Mouse (Mus musculus) small intestine, adult 2 months (tissue): ENCODE measurements around the gene Mcm10. TPM values are rescaled to one million over a fixed set of nuclear protein-coding genes. Genes with fewer than 3 reads are reported as not detected.

Experiments used
- H3K27ac ChIP-seq: fragments of 200-500 bp; 2 replicates; pipeline ENCODE4 v1.5.1; 2012; ENCODE audit warnings: low read depth, low read length, control low read depth, inconsistent platforms; ENCODE audit not compliant: insufficient read depth
- H3K27me3 ChIP-seq: fragments of 200-500 bp; 2 replicates; pipeline ENCODE4 v1.6.1; 2012; ENCODE audit warnings: mild to moderate bottlenecking, moderate library complexity, low read length, inconsistent platforms; ENCODE audit not compliant: control insufficient read depth, insufficient read depth
- H3K36me3 ChIP-seq: fragments of 200-500 bp; 2 replicates; pipeline ENCODE4 v1.6.1; 2012; ENCODE audit warnings: mild to moderate bottlenecking, low read length, control low read depth, inconsistent platforms; ENCODE audit not compliant: control insufficient read depth, insufficient read depth
- H3K4me1 ChIP-seq: fragments of 200-500 bp; 2 replicates; pipeline ENCODE4 v1.6.1; 2012; ENCODE audit warnings: low read length, inconsistent platforms, mixed read lengths; ENCODE audit not compliant: control insufficient read depth, insufficient read depth, insufficient read length
- H3K4me3 ChIP-seq: fragments of 200-500 bp; 2 replicates; pipeline ENCODE4 v1.5.1; 2012; ENCODE audit warnings: low read depth, mild to moderate bottlenecking, control low read depth, inconsistent platforms, low read length, moderate library complexity
- CTCF ChIP-seq: fragments of 200-500 bp; IDR thresholded peaks from 2 replicates; pipeline ENCODE4 v1.5.1; 2012; ENCODE audit warnings: low read depth, mild to moderate bottlenecking, control low read depth, inconsistent platforms, low read length, moderate library complexity, mixed read lengths; ENCODE audit not compliant: insufficient replicate concordance, insufficient read length; ENCODE audit errors: extremely low read depth
- POLR2A ChIP-seq: fragments of 200-500 bp; IDR thresholded peaks from 2 replicates; pipeline ENCODE4 v1.6.1; 2012; ENCODE audit warnings: low read depth, mild to moderate bottlenecking, control low read depth, inconsistent platforms, low read length, moderate library complexity
- WGBS: fragments of 180-500 bp; shearing (Covaris S2); methylation state at CpG from one replicate; pipeline ENCODE4 v1.1.7; 2018; 5-methylcytosine and 5-hydroxymethylcytosine counted together
- polyA plus RNA-seq: library from polyadenylated mRNA; depleted of rRNA; stranded (reverse); fragments of >200 nt; gene quantifications from 2 replicates; pipeline ENCODE4 v1.2.3, GENCODE M21; 2012

Gene Mcm10
- polyA plus RNA-seq, 1 experiment, result 9.1 TPM

DNA sequence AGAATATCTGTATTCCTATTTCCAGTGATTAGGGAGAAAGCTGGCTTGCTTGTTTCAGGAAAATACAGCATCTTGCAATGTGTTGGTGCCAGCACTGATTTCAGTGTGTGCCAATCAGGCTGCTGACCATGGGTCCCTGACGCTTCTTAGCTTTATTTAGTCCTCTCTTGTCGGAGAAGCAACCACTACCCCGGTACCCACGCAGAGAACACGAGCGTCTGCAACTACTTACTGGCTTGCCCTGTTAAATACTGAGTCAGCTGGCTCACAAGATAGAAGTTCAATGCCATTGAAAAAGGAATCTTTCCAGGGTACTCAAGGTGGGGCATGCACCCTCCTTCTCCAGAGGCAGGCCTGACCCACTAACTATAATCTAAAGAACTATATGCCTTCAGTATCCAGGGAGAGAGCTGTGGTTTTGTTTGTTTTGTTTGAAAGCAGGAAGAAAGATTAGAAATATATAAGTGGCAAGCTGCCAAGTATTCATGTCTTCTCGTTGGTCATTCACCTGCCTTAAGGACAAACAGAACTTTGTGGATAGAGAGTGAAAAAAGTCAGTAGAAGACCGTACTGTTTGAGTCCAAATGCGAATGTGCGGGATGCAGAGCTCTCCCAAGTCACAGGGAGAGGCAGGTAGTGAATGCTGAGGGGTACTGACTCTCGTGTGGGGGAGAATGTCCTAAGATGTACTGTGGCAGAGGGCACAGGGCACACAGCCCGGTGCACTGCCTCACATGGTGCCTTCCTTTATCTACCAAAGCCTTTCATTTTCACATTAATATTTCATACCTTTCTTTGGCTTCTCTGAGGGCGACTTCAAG, 27.0 kb upstream of the Mcm10 start:
- H3K27ac ChIP-seq, result peak overlapping the region; percentile 84
- 30% methylated on average over 13 of the region's 13 CpGs for WGBS
- no peaks in the 10 kb centered on the region for H3K27me3 ChIP-seq
- H3K36me3 ChIP-seq, result peaks cover 58% of the 10 kb centered on the region
- TF ChIP-seq POLR2A (no peak), CTCF (no peak)
- no peak overlapping the region for H3K4me3 ChIP-seq
- peaks cover 26% of the 10 kb centered on the region; the same call in 1 of the 2 replicates for H3K4me1 ChIP-seq

DNA sequence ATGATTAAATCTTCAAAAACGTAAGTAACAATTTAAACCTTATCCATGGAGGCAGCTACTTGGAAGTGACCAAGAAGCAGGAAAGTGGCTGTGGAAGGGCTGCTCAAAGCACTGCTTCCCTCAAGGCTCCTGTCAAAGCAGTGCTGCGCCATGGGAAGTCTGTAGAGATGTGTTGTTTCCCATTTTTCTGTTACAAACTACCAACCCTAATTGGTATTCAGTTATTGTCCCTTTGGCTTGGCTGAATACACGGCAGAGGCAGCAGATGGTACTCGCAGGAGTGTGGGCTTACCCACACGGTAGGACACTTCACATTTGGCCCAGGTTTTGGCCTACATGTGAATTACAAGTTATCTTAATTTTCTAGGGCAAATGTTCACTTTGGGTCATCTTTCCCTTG, 25.7 kb upstream of the Mcm10 start:
- 88% methylated on average over 5 of the region's 5 CpGs for WGBS
- H3K27ac ChIP-seq, result no peak overlapping the region
- TF ChIP-seq POLR2A (no peak), CTCF (no peak)

DNA sequence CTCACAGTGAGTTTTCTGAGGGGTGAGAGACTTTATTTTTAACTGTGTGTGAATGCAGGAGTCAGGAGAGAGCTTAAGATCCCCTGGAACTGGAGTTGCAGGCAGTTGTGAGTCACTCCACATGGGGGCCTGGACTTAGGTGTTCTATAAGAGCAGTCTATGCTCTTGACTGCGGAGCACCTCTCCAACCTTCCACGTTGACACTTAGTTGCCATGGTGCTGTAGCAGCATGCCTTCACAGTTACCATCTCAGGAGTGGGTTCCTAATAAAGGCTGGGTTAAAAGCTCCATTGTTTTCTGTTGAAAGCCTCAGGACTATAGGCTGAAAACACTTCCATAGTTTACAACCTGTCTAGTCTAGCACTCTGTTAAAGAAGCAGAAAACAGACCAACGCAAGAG, 24.8 kb upstream of the Mcm10 start:
- Histone ChIP-seq H3K4me3 (no peak overlapping the region), H3K27me3 (no peaks in the 10 kb centered on the region), H3K36me3 (peaks cover 54% of the 10 kb centered on the region), H3K27ac (no peak overlapping the region), H3K4me1 (peaks cover 23% of the 10 kb centered on the region)
- no peak for TF ChIP-seq POLR2A
- no peak for TF ChIP-seq CTCF
- 90% methylated on average over 3 of the region's 3 CpGs for WGBS

More for the DNA sequence above, 25.7 kb upstream of the Mcm10 start:
- no peaks in the 10 kb centered on the region for H3K27me3 ChIP-seq
- no peak overlapping the region for H3K4me3 ChIP-seq
- H3K4me1 ChIP-seq, result peaks cover 28% of the 10 kb centered on the region
- H3K36me3 ChIP-seq, result peaks cover 53% of the 10 kb centered on the region

DNA sequence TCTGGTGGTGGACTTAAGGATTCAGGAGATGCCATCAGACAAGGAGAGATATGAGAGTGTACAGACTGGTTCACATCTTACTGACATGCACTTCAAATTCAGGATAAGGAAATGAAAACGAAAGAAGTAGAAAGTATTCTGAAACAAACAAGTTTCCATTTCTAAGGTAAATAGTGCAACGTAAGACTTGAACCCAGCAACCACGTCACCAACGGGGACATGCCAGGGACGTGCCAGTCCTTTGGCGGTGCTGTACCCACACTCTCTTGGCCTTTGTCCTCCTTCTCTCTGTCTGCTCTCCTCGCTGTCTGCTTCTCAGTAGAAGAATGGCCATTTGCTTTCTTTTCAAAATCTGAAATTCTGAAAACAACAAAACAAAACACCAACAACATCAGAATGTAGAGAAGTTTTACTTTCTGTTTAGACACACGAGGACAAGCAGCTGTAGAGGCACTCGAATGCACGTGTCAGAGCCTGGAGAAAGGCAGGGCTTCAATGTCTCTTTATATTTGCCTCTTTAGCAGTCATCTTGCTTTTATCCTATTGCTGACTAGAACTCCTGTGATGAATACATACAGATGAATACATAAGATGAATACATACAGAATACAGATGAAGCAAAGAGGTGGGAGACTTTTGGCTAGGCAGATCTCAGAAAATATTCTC, 24.0 kb upstream of the Mcm10 start:
- Histone ChIP-seq H3K4me3 (peak overlapping the region; percentile 41), H3K27ac (0 out of 2 replicates have a peak overlapping the region, but pooled peaks have one; percentile 33), H3K4me1 (peaks cover 18% of the 10 kb centered on the region), H3K27me3 (no peaks in the 10 kb centered on the region), H3K36me3 (peaks cover 52% of the 10 kb centered on the region)
- no peak for TF ChIP-seq POLR2A
- no peak for TF ChIP-seq CTCF
- WGBS, result 23% methylated on average over 10 of the region's 10 CpGs

DNA sequence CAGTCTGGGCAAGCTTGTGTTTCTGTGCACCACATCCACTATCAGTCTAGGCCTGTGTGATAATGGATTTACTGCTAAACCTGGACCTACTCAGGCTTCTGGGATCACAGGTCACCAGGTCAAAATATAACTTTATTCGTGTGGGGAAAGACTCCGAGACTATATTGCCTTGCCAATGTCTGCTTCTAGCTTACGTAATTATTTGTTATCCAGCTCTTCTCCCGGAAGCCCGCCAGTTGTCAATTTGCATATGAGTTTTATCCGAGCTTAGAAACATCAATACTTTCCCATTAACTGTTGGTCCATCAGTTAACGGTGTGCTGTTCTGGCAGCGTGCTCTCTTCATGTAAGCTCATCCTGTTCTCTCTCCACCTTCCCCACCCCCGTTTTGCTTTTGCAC, 22.6 kb upstream of the Mcm10 start:
- WGBS, result 86% methylated on average over 9 of the region's 9 CpGs
- no peaks in the 10 kb centered on the region for H3K27me3 ChIP-seq
- no peak overlapping the region for H3K27ac ChIP-seq
- peaks cover 10% of the 10 kb centered on the region for H3K4me1 ChIP-seq
- no peak for TF ChIP-seq POLR2A
- TF ChIP-seq CTCF, result no peak
- no peak overlapping the region for H3K4me3 ChIP-seq
- peaks cover 60% of the 10 kb centered on the region for H3K36me3 ChIP-seq

DNA sequence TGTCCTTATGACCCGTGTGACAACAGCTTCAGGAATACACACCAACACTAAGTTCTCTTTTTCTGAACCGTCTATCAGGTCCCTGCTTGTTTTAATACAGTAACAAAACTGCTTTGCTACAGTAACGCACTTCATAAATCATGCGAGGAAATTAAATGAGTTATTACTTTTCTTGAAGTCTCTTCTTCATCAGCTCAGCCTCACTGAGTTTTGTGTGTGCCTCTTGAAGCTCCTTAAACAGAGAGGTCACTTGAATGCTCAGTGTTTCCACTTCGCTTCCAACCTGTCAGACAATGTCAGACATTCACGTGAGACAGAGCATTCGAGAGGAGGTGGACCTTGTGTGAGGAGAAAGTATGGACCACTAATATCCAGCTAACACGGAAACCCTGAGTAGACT, 22.2 kb upstream of the Mcm10 start:
- TF ChIP-seq POLR2A (no peak), CTCF (no peak)
- Histone ChIP-seq H3K36me3 (peaks cover 60% of the 10 kb centered on the region), H3K4me1 (peaks cover 6% of the 10 kb centered on the region), H3K27ac (no peak overlapping the region), H3K27me3 (no peaks in the 10 kb centered on the region), H3K4me3 (no peak overlapping the region)
- 87% methylated on average over 8 of the region's 8 CpGs for WGBS

DNA sequence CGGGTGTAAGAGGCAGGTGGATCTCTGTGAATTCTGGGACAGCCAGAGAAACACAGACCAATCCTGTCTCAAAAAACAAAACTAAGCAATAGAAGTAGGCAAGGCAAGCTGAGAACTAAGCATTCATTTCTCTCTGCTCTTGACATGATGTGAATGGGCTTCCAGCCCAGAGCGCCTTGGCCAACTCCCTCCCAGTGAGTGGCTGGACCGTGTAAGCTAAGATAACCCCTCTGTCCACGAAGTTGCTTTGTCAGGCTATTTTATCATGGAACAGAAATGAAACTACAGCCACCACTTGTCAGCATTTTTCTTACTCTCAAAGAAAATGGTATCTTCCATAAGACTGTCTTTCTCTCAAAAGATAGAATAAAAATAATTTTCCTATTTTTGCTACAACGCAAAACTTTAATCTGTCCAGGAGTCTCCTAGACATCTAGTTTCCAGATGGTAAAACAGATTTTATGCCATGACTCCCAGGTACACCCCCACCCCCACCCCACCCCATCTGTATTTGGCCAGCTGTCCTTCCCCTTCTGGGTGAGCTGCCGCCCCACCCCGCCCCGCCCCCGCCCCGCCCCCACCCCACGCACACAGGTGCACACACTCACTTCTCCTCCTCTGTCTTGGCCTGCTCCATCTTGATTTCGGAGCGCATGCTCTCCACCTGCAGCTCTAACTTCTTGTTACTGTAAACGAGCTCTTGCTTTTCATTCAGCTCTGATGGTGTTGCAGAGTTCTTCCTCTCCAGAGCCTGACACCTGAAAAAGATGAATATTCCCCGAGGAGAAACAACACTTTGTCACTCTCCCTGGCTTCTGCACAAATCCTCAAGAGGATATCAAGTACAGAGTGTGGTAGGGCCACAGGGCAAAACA, 21.2 kb upstream of the Mcm10 start:
- H3K36me3 ChIP-seq, result peaks cover 61% of the 10 kb centered on the region
- WGBS, result 36% methylated on average over 12 of the region's 15 CpGs
- TF ChIP-seq CTCF (no peak), POLR2A (no peak)
- peak overlapping the region; percentile 32; the same call in 1 of the 2 replicates for H3K27ac ChIP-seq
- H3K27me3 ChIP-seq, result no peaks in the 10 kb centered on the region
- H3K4me1 ChIP-seq, result peaks cover 5% of the 10 kb centered on the region
- H3K4me3 ChIP-seq, result no peak overlapping the region
